In the genomic region with DNA sequence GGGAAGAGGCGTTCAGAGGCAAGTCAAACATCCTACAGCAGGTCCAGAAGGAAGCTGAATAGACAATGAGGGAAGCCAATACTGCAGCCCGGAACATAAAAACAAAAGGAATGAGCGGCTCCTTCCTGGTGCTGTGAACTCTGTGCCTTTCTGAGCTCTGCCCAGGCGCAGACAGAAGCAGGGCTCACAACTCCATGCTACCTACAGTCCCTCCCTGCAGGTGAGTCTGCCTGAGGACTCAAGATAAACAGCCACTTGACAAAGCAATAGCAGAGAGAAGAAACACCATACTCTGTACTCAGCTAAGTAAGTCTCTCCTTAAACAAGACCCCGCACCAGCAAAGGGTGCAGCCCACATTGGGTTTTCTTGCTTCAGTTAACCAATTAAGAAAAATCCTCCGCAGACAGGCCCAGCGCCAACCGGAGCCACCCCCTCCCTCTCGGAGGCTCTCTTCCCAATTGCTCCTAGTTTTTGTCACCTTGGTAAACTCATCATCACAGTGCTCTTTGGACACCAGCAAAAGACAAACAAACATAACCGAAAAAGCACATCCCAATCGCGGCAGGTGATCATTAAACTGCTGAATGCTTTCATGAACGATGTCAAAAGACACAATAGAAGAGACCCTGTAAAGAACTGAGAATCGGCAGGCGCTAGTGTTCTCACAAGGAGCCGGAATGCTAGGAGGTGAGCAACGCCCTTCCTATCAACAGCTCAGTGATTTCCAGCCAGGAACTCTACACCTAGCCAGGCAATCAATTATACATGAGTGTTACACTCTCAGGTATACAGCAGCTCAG, we compare ENCODE assay signal across 8 mouse cellular contexts. TPM values are rescaled to one million over a fixed set of nuclear protein-coding genes. Genes with fewer than 3 reads are reported as not detected.
A peak's percentile ranks its signal among the peaks of the same experiment; 100 is the strongest.
DNase-seq lines count a peak whose midpoint lies in the region; ATAC-seq and TF ChIP-seq lines count a peak whose summit lies in the region.

No protein-coding gene starts in this region.

- H3K36me3 ChIP-seq in kidney, embryonic 15.5 days = no peaks in the 10 kb centered on the region
- H3K36me3 ChIP-seq in embryonic facial prominence, embryonic 11.5 days (replicated peaks; ENCODE audit: control insufficient read depth, insufficient read depth, low read depth, low read length) = no peaks in the 10 kb centered on the region
- no peaks in the 10 kb centered on the region for H3K36me3 ChIP-seq in hindbrain, embryonic 15.5 days
- no peaks in the 10 kb centered on the region for H3K36me3 ChIP-seq in midbrain, postnatal 0 days (ENCODE audit: insufficient read depth, low read length)

- H3K9me3 ChIP-seq in kidney, embryonic 15.5 days (replicated peaks) = no peaks in the 10 kb centered on the region
- no peaks in the 10 kb centered on the region for H3K9me3 ChIP-seq in embryonic facial prominence, embryonic 11.5 days (replicated peaks; ENCODE audit: control insufficient read depth, low read length)
- no peaks in the 10 kb centered on the region for H3K9me3 ChIP-seq in hindbrain, embryonic 15.5 days
- no peaks in the 10 kb centered on the region for H3K9me3 ChIP-seq in midbrain, postnatal 0 days (ENCODE audit: low read length)

- no peak for DNase-seq in kidney, postnatal 10 days
- no peak for DNase-seq in embryonic facial prominence, embryonic 11.5 days (ENCODE audit: low spot score)
- DNase-seq in midbrain, postnatal 0 days (ENCODE audit: low spot score) = no peak
- no peak for DNase-seq in lung, adult 18-20 months
- no peak for DNase-seq in MN1 (ENCODE audit: low spot score)
- no peak for DNase-seq in left cerebral cortex, adult 9 months (ENCODE audit: low spot score in 2 of 2)

- 10% methylated on average over 17 of the region's 17 CpGs for WGBS in kidney, embryonic 15.5 days
- WGBS in embryonic facial prominence, embryonic 11.5 days = 11% methylated on average over 17 of the region's 17 CpGs
- 3% methylated on average over 17 of the region's 17 CpGs for whole genome bisulfite sequencing in hindbrain, embryonic 15.5 days
- WGBS in midbrain, postnatal 0 days = 8% methylated on average over 17 of the region's 17 CpGs

- H3K9ac ChIP-seq in kidney, embryonic 15.5 days = 0 out of 2 replicates have a peak overlapping the region, but pooled peaks have one; percentile 2
- H3K9ac ChIP-seq in embryonic facial prominence, embryonic 11.5 days (replicated peaks; ENCODE audit: low read length) = peak overlapping the region; percentile 34; the same call in 1 of the 2 replicates
- H3K9ac ChIP-seq in hindbrain, embryonic 15.5 days = peak overlapping the region; percentile 34
- no peak overlapping the region for H3K9ac ChIP-seq in midbrain, postnatal 0 days (replicated peaks; ENCODE audit: low read length, poor library complexity, severe bottlenecking)

- no peaks in the 10 kb centered on the region for H3K27me3 ChIP-seq in kidney, embryonic 15.5 days
- no peaks in the 10 kb centered on the region for H3K27me3 ChIP-seq in embryonic facial prominence, embryonic 11.5 days (ENCODE audit: control insufficient read depth, insufficient read depth, low read length)
- H3K27me3 ChIP-seq in hindbrain, embryonic 15.5 days = no peaks in the 10 kb centered on the region
- H3K27me3 ChIP-seq in midbrain, postnatal 0 days (ENCODE audit: insufficient read depth, low read length) = no peaks in the 10 kb centered on the region

- no peak for TF ChIP-seq CTCF in midbrain, postnatal 0 days (IDR thresholded peaks at IDR 0.05)

- H3K4me2 ChIP-seq in kidney, embryonic 15.5 days = peak overlapping the region; percentile 48
- peak overlapping the region; percentile 17 for H3K4me2 ChIP-seq in embryonic facial prominence, embryonic 11.5 days (ENCODE audit: low read depth, low read length)
- H3K4me2 ChIP-seq in hindbrain, embryonic 15.5 days = peak overlapping the region; percentile 60
- peak overlapping the region; percentile 49 for H3K4me2 ChIP-seq in midbrain, postnatal 0 days (ENCODE audit: low read depth, low read length, poor library complexity, severe bottlenecking)

- no peak; the same call in 1 of the 2 replicates for ATAC-seq in kidney, embryonic 15.5 days (replicated peaks; ENCODE audit: low FRiP score)
- 0 out of 2 replicates have a peak, but pooled peaks have one; percentile 19 for ATAC-seq in embryonic facial prominence, embryonic 11.5 days (replicated peaks; ENCODE audit: insufficient number of reproducible peaks, low FRiP score, low TSS enrichment, low read depth)
- peak; percentile 73 for ATAC-seq in hindbrain, embryonic 15.5 days (ENCODE audit: low FRiP score, low read depth)
- peak; percentile 56; the same call in 1 of the 2 replicates for ATAC-seq in midbrain, postnatal 0 days (ENCODE audit: low FRiP score)

- H3K4me1 ChIP-seq in kidney, embryonic 15.5 days = peaks cover 78% of the 10 kb centered on the region
- H3K4me1 ChIP-seq in embryonic facial prominence, embryonic 11.5 days (ENCODE audit: control insufficient read depth, insufficient read depth, low read length) = no peaks in the 10 kb centered on the region
- peaks cover 32% of the 10 kb centered on the region for H3K4me1 ChIP-seq in hindbrain, embryonic 15.5 days (replicated peaks)
- peaks cover 12% of the 10 kb centered on the region for H3K4me1 ChIP-seq in midbrain, postnatal 0 days (ENCODE audit: insufficient read depth, low read length)

- peak overlapping the region; percentile 14 for H3K4me3 ChIP-seq in kidney, embryonic 15.5 days (replicated peaks)
- H3K4me3 ChIP-seq in embryonic facial prominence, embryonic 11.5 days (ENCODE audit: low read depth, low read length) = no peak overlapping the region
- H3K4me3 ChIP-seq in hindbrain, embryonic 15.5 days = peak overlapping the region; percentile 32
- H3K4me3 ChIP-seq in midbrain, postnatal 0 days (ENCODE audit: low read depth, low read length) = peak overlapping the region; percentile 28

- peak overlapping the region; percentile 66 for H3K27ac ChIP-seq in kidney, embryonic 15.5 days
- H3K27ac ChIP-seq in embryonic facial prominence, embryonic 11.5 days (replicated peaks; ENCODE audit: low read depth, low read length) = no peak overlapping the region
- peak overlapping the region; percentile 69 for H3K27ac ChIP-seq in hindbrain, embryonic 15.5 days (replicated peaks)
- 0 out of 2 replicates have a peak overlapping the region, but pooled peaks have one; percentile 2 for H3K27ac ChIP-seq in midbrain, postnatal 0 days (ENCODE audit: low read depth, low read length)

RNA-seq across cellular contexts. Expression of a gene that starts 45.4 kb away (rescaled TPM):
- 52.6 and 57.0 TPM in 2 replicates for polyA plus RNA-seq in kidney, embryonic 15.5 days (2015; fragmentation: Nextera tagmentation; extraction: Ambion mirVana)
- polyA plus RNA-seq in embryonic facial prominence, embryonic 11.5 days (2014; fragmentation: Nextera tagmentation; extraction: Ambion mirVana) = 12.2 and 15.3 TPM in 2 replicates
- polyA plus RNA-seq in hindbrain, embryonic 15.5 days (2015; fragmentation: Nextera tagmentation; extraction: Ambion mirVana) = 21.7 and 22.7 TPM in 2 replicates
- total RNA-seq in midbrain, postnatal 0 days (2014; rRNA removed) = 28.4 and 32.3 TPM in 2 replicates
- 17.4 and 21.3 TPM in 2 replicates for polyA plus RNA-seq in midbrain, postnatal 0 days (2015; fragmentation: Nextera tagmentation; extraction: Ambion mirVana)
